22 mouse cellular contexts compared by ENCODE assay signal in the genomic region with DNA sequence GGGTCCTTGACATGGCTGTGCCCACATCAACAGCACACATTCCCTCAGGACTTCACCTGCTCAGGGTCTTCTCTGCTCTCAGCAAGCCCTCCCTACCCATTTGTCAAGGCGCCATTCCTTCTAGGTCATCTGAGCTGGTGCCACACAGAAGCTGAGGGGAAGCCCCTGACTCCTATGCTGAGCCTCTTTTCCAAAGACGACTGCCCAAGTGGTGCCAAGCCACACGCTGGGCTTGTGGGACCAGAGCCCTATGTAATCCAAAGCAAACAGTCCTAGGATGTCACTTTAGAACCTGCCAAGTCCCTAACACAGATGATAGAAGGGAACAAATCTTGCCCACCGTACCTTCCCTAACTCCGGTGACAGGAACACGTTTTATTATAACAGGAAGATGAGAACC.
DNase-seq lines count a peak whose midpoint lies in the region; ATAC-seq and TF ChIP-seq lines count a peak whose summit lies in the region.
"Had no signal": no experiment of that assay in that cellular context is flagged by ENCODE, and none has a peak within 500 bp of the region (broad histone marks: within the 10 kb centered on the region; RNA-seq: fewer than 3 reads in every experiment).

No protein-coding gene starts in this region.

- ATAC-seq in heart, embryonic 11.5 days (replicated peaks; ENCODE audit: insufficient number of reproducible peaks, low FRiP score, low TSS enrichment): no peak
- ATAC-seq in hindbrain, embryonic 13.5 days (ENCODE audit: low FRiP score): no peak
- ATAC-seq in liver, embryonic 15.5 days (ENCODE audit: insufficient read depth): no peak
- ATAC-seq: hindbrain, postnatal 0 days; intestine, postnatal 0 days; midbrain, embryonic 13.5 days had no signal

- no peak for TF ChIP-seq POLR2A in MEL (IDR thresholded peaks at IDR 0.05; ENCODE audit: control insufficient read depth in 1 of 2, insufficient read depth in 1 of 2, low read depth in 1 of 2, low read length in 2 of 2, poor library complexity in 1 of 2)

- no peak for TF ChIP-seq CTCF in MEL (IDR thresholded peaks at IDR 0.05 in 2 of 3, conservative IDR thresholded peaks at IDR 0.05 in 1 of 3; ENCODE audit: control insufficient read depth in 1 of 3, insufficient read depth in 1 of 3, low read depth in 2 of 3, low read length in 3 of 3, poor library complexity in 1 of 3, severe bottlenecking in 1 of 3)

- no peaks in the 10 kb centered on the region for H3K36me3 ChIP-seq in heart, embryonic 11.5 days (ENCODE audit: control insufficient read depth, insufficient read depth, low read length)
- no peaks in the 10 kb centered on the region for H3K36me3 ChIP-seq in hindbrain, embryonic 10.5 days
- no peaks in the 10 kb centered on the region for H3K36me3 ChIP-seq in hindbrain, embryonic 13.5 days
- peaks cover 0 to 33% of the 10 kb centered on the region in 2 experiments; a peak in 2 of 4 replicates for H3K36me3 ChIP-seq in MEL (ENCODE audit: control insufficient read depth in 1 of 2, insufficient read depth in 2 of 2, low read length in 2 of 2)
- no peaks in the 10 kb centered on the region for H3K36me3 ChIP-seq in liver, embryonic 15.5 days (replicated peaks)
- H3K36me3 ChIP-seq: forebrain, embryonic 12.5 days; kidney, embryonic 15.5 days; lung, embryonic 15.5 days; midbrain, embryonic 13.5 days; neural tube, embryonic 15.5 days; stomach, embryonic 15.5 days had no signal

- H3K4me3 ChIP-seq in heart, embryonic 11.5 days (ENCODE audit: low read depth, low read length): no peak overlapping the region
- no peak overlapping the region for H3K4me3 ChIP-seq in hindbrain, embryonic 10.5 days
- no peak overlapping the region for H3K4me3 ChIP-seq in hindbrain, embryonic 13.5 days
- H3K4me3 ChIP-seq in MEL (ENCODE audit: control insufficient read depth in 1 of 2, insufficient read depth in 1 of 2, low read depth in 2 of 2, low read length in 2 of 2): no peak overlapping the region
- H3K4me3 ChIP-seq in liver, embryonic 15.5 days (replicated peaks): no peak overlapping the region
- H3K4me3 ChIP-seq: forebrain, embryonic 12.5 days; kidney, embryonic 15.5 days; lung, embryonic 15.5 days; midbrain, embryonic 13.5 days; neural tube, embryonic 15.5 days; stomach, embryonic 15.5 days had no signal

- 84% methylated on average over 6 of the region's 6 CpGs for WGBS in heart, embryonic 11.5 days (ENCODE audit: insufficient replicate concordance)
- WGBS in hindbrain, embryonic 10.5 days: 95% methylated on average over 6 of the region's 6 CpGs
- 88% methylated on average over 6 of the region's 6 CpGs for WGBS in hindbrain, embryonic 13.5 days
- WGBS in liver, embryonic 15.5 days (ENCODE audit: insufficient replicate concordance): 79% methylated on average over 6 of the region's 6 CpGs

- peaks cover 67% of the 10 kb centered on the region for H3K4me1 ChIP-seq in heart, embryonic 11.5 days (ENCODE audit: control insufficient read depth, insufficient read depth, low read length)
- peaks cover 56% of the 10 kb centered on the region for H3K4me1 ChIP-seq in hindbrain, embryonic 10.5 days (replicated peaks)
- peaks cover 42% of the 10 kb centered on the region for H3K4me1 ChIP-seq in hindbrain, embryonic 13.5 days (replicated peaks)
- peaks cover 27 to 38% of the 10 kb centered on the region in 2 experiments for H3K4me1 ChIP-seq in MEL (ENCODE audit: control insufficient read depth in 1 of 2, insufficient read depth in 2 of 2, low read length in 2 of 2)
- peaks cover 65% of the 10 kb centered on the region for H3K4me1 ChIP-seq in liver, embryonic 15.5 days (replicated peaks)

- no peak for TF ChIP-seq EP300 in MEL (IDR thresholded peaks at IDR 0.05; ENCODE audit: low read depth in 1 of 2, low read length in 2 of 2)

- DNase-seq in heart, postnatal 36 days: no peak
- DNase-seq in hindbrain, embryonic 10.5 days (ENCODE audit: low spot score): no peak
- no peak for DNase-seq in MEL (ENCODE audit: low read depth, low spot score)
- no peak for DNase-seq in neural tube, embryonic 10.5 days (ENCODE audit: extremely low spot score, low spot score)
- DNase-seq: adrenal gland, postnatal 36 days; cerebellum, adult 18-20 months; gastrocnemius, postnatal 10 days; kidney, postnatal 4 days; right cerebral cortex, postnatal 25 days; thymus, adult 2 months had no signal

- no peak for TF ChIP-seq RAD21 in MEL (IDR thresholded peaks at IDR 0.05; ENCODE audit: low read depth, low read length)

- H3K9me3 ChIP-seq in heart, embryonic 11.5 days (replicated peaks; ENCODE audit: control insufficient read depth, low read length): no peaks in the 10 kb centered on the region
- H3K9me3 ChIP-seq in hindbrain, embryonic 10.5 days: no peaks in the 10 kb centered on the region
- H3K9me3 ChIP-seq in hindbrain, embryonic 13.5 days: no peaks in the 10 kb centered on the region
- no peaks in the 10 kb centered on the region for H3K9me3 ChIP-seq in MEL (replicated peaks; ENCODE audit: insufficient read depth, low read length)
- no peaks in the 10 kb centered on the region for H3K9me3 ChIP-seq in liver, embryonic 15.5 days (replicated peaks)
- H3K9me3 ChIP-seq: forebrain, embryonic 12.5 days; kidney, embryonic 15.5 days; lung, embryonic 15.5 days; midbrain, embryonic 13.5 days; neural tube, embryonic 15.5 days; stomach, embryonic 15.5 days had no signal

- H3K27me3 ChIP-seq in heart, embryonic 11.5 days (ENCODE audit: control insufficient read depth, insufficient read depth, low read length): no peaks in the 10 kb centered on the region
- H3K27me3 ChIP-seq in hindbrain, embryonic 10.5 days (ENCODE audit: insufficient read depth, poor library complexity, severe bottlenecking): no peaks in the 10 kb centered on the region
- H3K27me3 ChIP-seq in hindbrain, embryonic 13.5 days: no peaks in the 10 kb centered on the region
- no peaks in the 10 kb centered on the region for H3K27me3 ChIP-seq in MEL (ENCODE audit: control insufficient read depth in 1 of 2, insufficient read depth in 2 of 2, low read length in 2 of 2)
- H3K27me3 ChIP-seq in liver, embryonic 15.5 days: no peaks in the 10 kb centered on the region
- H3K27me3 ChIP-seq: forebrain, embryonic 12.5 days; kidney, embryonic 15.5 days; lung, embryonic 15.5 days; midbrain, embryonic 13.5 days; neural tube, embryonic 15.5 days; stomach, embryonic 15.5 days had no signal

- intact Hi-C loops in heart, postnatal 36 days (cut with DNase I): no loop called here

- peak overlapping the region; percentile 89 for H3K27ac ChIP-seq in heart, embryonic 11.5 days (ENCODE audit: low read depth, low read length)
- peak overlapping the region; percentile 65; the same call in 1 of the 2 replicates for H3K27ac ChIP-seq in hindbrain, embryonic 10.5 days
- no peak overlapping the region for H3K27ac ChIP-seq in hindbrain, embryonic 13.5 days
- peak overlapping the region; percentile 63 for H3K27ac ChIP-seq in MEL (ENCODE audit: control insufficient read depth, low read depth, low read length)
- H3K27ac ChIP-seq in liver, embryonic 15.5 days (replicated peaks): peak overlapping the region; percentile 56
- H3K27ac ChIP-seq: forebrain, embryonic 12.5 days; hindbrain, postnatal 0 days; kidney, embryonic 15.5 days; lung, embryonic 15.5 days; macrophage; midbrain, embryonic 13.5 days; neural tube, embryonic 15.5 days; stomach, embryonic 15.5 days had no signal

- H3K79me2 ChIP-seq in MEL (ENCODE audit: control insufficient read depth, insufficient read depth, low read length, poor library complexity): no peaks in the 10 kb centered on the region

- no peak overlapping the region; the same call in 1 of the 2 replicates for H3K9ac ChIP-seq in heart, embryonic 11.5 days (ENCODE audit: low read depth, low read length)
- no peak overlapping the region for H3K9ac ChIP-seq in hindbrain, embryonic 13.5 days
- H3K9ac ChIP-seq in MEL (ENCODE audit: control insufficient read depth, low read depth, low read length, poor library complexity, severe bottlenecking): no peak overlapping the region
- no peak overlapping the region for H3K9ac ChIP-seq in liver, embryonic 15.5 days
- H3K9ac ChIP-seq: forebrain, embryonic 12.5 days; kidney, embryonic 15.5 days; lung, embryonic 15.5 days; midbrain, embryonic 13.5 days; neural tube, embryonic 15.5 days; stomach, embryonic 15.5 days had no signal

- H3K4me2 ChIP-seq in heart, embryonic 11.5 days: no peak overlapping the region
- H3K4me2 ChIP-seq in hindbrain, embryonic 13.5 days: no peak overlapping the region
- H3K4me2 ChIP-seq in liver, embryonic 15.5 days: no peak overlapping the region
- H3K4me2 ChIP-seq: forebrain, embryonic 12.5 days; kidney, embryonic 15.5 days; lung, embryonic 15.5 days; midbrain, embryonic 13.5 days; neural tube, embryonic 15.5 days; stomach, embryonic 15.5 days had no signal

TF ChIP-seq in MEL, 35 proteins besides CTCF, POLR2A, EP300 and RAD21:
- no peak for TF ChIP-seq TAL1 (IDR thresholded peaks at IDR 0.05; ENCODE audit: low read length)
- no peak for TF ChIP-seq KAT2A (conservative IDR thresholded peaks at IDR 0.05; ENCODE audit: low read depth, low read length)
- no peak for TF ChIP-seq ZNF384 (IDR thresholded peaks at IDR 0.05; ENCODE audit: low read depth, low read length)
- no peak for TF ChIP-seq CHD2 (IDR thresholded peaks at IDR 0.05; ENCODE audit: low read length)
- TF ChIP-seq ZC3H11A (IDR thresholded peaks at IDR 0.05; ENCODE audit: low read depth, low read length): no peak
- TF ChIP-seq BHLHE40 (IDR thresholded peaks at IDR 0.05; ENCODE audit: borderline replicate concordance, low read depth, low read length): no peak
- no peak for TF ChIP-seq RCOR1 (IDR thresholded peaks at IDR 0.05; ENCODE audit: low read depth, low read length)
- TF ChIP-seq GABPA (IDR thresholded peaks at IDR 0.05; ENCODE audit: low read depth, low read length): no peak
